Mouse (Mus musculus): Measurements from ENCODE around the gene Mfsd5.

Mfsd5 gene

DNA sequence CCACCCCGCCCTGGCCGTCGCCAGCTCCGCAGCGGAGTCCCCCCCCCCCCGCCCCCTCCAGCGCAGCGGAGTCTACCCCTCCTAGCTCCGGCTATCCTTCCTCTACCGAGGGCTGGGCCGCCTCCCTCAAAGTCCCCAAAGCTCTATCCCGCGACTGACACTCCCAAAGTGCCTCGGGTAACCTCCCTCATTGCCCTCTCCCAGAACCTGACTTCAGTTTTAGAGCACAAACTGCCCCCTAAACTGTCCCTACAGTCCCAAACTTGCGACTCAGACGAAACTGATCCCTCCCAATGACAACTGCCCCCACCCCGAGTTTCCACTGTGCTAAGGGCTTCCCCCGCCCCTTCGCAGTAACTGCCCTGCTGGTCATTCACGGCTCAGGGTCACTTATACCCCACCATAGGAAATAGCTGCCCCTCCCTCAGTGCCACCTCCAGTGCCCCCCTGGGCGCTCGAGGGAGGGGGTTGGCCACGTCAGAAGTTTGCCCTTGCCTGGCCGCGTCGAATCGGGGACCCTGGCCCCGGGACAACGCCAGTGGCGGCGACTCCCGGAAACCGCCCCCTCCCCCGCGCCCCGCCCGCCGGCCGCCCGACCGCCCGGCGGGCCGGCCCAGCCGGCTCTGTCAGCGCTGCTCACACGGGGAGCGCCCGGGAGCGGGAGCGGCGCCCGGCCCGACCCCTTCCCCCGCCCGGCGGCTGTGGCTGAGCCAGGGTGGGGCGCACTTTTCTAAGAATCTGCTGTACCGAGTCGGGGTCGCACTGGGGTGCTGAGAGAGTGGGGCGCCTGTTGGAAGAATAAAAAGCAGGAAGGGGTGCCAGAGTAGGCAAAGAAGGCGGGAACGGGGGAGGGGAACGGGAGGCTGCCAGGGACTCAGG lies 31.8 kb upstream of the Mfsd5 start:
- peak; percentile 63 for DNase-seq (ENCODE audit: low read depth, low spot score)

DNA sequence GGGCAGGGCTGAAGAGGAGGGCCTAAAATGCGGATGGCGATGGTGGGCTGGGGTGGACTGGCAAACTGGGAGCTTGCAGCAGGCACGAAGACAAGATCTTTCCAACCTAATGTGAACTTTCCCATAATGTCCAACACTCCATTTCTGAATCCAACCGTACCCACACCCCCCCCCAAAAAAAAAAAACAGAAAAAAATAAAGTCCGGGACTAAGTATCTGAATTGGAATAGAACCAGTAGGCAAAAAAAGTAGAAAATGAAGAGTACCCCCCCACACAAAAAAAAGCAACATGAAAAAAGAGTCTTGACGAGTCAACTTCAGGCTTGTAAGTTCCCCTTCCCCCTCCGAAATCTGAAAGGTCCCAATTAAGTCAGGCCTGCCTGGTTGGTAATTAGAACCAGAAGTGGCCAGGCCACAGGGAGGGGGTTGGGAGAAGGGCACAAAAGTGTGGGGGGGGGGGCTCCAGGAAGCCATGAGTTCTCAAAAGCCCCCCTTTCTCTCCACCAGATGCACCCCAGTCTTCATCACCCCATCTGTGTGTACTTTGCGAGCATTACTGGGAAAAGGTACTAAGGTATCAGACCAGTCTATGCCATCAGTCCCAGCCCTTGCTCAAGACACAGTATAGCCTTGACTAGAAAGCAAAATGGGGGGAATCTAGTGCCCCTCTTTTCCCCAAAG lies 31.0 kb upstream of the Mfsd5 start:
- DNase-seq (ENCODE audit: low read depth, low spot score) = no peak

DNA sequence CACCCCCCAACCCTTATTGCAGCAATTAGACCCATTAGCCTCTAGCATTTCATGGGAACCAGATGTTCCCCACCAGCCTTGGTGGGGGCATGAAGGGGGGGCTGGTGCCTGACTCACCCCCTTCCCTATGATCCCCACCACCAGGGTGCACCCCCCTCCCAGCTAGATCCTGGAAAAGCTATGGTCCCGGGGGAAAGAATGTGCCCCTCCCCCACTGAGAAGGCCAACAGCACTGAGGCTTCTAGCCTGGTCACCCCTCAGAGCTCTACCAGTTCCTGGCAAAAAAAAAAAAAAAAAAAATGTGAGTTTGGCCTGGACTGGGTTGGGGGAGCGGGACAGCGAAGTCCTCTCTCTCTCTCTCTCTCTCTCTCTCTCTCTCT lies 30.5 kb upstream of the Mfsd5 start:
- DNase-seq (ENCODE audit: low read depth, low spot score) = peak; percentile 27

- DNase-seq (ENCODE audit: low read depth, low spot score) = peak; percentile 58
Measured at GRCm38 (mm10) chr15:102249251-102249691, 30.0 kb upstream of the Mfsd5 start.

DNA sequence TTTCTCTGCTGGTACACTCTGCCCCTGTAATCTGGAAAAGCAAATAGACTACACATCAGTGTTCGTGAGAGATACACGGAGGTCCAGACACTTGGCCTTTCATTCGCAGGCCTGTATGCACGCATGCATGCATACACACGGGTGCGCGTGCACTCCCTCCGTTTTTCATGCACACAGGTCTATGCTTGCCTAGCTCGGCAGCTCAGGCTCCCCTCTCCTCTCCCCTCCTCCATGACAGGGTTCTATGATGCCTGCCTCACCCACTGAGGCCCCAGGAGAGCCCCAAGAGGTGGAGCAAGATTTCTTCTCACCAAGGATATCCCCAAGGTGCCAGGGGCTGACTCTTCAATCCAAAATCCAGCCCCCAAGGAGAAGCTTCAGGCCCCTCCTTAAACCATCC lies 29.3 kb upstream of the Mfsd5 start:
- peak; percentile 24 for DNase-seq (ENCODE audit: low read depth, low spot score)

DNA sequence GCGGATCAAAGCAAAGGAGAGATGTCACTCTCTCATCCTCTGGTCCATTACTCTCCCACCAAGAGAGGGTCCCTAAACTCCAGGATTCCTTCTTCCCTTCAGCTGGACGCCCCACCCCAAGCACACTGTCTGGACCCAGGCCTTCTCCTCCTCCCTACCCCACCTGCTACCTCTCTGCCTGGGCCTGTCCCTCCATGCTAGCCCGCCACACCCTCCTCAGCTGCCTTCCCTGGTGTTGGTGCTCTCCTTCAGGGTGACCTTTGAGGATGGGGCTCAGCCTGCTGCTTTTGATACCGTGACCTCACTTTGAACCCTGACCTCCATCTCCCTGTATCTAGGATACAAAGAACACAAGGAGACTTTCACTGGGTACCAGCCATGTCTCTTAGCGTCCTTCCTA lies 28.7 kb upstream of the Mfsd5 start:
- peak; percentile 76 for DNase-seq (ENCODE audit: low read depth, low spot score)

GRCm38 (mm10) chr15:102255547-102256255 lies 23.6 kb upstream of the Mfsd5 start:
- DNase-seq (ENCODE audit: low read depth, low spot score) = no peak

DNA sequence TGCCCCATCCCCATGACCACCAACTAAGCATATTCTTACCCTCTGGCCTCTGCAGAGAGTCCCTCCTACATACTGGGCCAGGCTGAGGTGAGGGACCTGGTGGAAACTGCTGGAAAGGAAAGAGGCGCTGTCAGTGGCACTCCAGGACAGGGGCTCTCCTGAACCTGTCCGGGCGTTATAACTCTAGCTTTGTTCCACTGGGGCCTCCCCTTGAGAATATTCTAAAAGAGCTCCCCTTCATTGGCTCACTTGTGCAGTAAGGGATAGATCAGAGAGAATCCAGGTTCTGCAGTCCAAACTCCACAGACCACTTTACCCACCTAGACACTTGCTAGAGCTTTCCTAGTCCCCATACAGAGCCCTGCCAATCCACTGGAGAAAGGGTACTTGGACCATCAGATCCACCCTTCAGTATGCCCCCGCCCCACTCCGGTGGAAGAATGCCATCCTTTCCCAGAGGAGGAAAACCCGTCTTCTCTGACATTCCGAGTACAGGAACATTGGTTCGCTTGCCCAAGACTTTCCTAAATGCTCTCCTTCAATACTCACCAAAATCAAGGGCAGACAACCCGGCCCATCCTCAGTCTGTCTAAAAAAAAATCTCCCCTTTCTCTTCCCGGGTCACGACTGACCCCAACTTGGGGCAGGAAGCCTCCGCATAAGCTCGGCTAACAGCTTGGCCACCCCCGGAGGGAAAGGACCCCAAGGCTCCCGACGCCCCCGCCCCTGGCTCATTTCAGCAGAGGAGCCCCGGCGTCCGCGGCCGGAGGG lies 22.6 kb upstream of the Mfsd5 start:
- no peak for DNase-seq (ENCODE audit: low read depth, low spot score)

GRCm38 (mm10) chr15:102257202-102258075 lies 21.8 kb upstream of the Mfsd5 start, which contains the start of gene Rarg:
Gene Rarg (minus strand): TSS chr15:102257517.
- DNase-seq (ENCODE audit: low read depth, low spot score) = peak; percentile 26

DNA sequence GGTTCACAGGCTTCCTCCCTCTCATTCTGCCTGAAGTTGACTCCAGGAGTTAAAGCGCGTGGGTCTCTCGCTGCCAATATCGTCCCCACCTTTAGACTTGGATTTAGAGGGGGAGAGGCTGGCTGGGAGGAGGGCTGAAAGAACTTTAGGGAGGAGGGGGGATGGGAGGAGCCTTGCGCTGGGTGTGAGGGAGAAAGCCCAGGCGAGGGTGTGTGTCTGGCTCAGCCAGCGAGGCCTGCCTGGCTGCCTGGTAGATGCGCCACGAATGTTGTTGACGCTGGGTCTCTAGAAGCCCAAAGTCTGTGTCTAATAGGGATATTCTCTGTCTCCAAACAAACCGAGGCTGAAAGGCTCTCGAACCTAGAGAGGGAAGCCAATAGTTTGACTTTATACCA lies 21.2 kb upstream of the Mfsd5 start:
- DNase-seq (ENCODE audit: low read depth, low spot score) = peak; percentile 76

DNA sequence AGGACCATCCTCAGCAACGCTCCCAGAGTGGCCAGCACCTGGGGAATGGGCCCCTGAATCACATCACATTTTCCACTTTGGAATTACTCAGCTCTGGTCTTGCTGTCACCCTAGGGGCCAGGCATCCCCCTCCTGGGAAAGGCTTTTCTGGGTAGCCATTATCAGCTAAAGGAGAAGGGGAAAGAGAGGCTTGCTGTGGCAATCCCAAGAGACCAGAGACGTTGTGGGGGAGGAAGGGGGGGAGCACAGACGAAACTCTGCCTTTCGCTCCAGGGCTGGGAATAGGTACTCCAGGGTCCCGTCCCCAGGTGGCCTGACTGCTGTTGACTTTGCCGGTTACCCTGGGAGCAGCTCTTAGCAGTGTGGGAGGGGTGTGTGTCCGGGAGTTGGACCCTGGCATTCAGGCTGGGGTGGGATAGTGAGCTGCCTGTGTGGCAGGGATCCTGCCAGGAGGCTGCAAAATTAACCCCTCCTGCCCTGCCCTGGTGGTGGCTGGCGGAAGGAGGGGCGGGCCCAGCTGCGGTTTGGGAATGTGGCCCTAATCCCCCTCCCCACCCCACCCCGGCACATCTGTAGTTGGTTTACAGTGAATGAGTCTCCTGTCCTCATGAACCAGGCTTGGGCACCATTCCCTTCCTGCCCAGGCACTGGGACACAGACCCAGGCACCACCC lies 20.5 kb upstream of the Mfsd5 start:
- no peak for DNase-seq (ENCODE audit: low read depth, low spot score)

GRCm38 (mm10) chr15:102262582-102262981 lies 16.7 kb upstream of the Mfsd5 start:
- peak; percentile 59 for DNase-seq (ENCODE audit: low read depth, low spot score)

DNA sequence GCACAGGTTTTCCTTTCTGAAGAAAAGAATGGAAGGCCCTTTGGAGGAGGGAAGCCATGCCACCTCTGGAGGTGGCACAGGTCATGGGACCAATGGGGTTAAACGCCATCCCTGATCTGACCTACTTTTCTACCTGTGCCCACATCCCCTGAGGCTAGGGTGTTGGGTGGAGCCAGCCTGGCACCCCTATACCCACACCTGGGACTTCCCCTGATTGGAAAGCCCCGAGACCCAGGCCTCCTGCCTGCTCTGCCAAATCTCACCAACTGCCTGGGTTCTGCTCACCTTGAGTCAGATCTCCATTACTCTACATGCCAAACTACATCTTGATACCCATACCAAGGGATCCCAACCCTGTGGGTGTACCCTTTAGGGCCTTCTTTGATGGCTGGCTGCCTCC lies 16.2 kb upstream of the Mfsd5 start:
- DNase-seq (ENCODE audit: low read depth, low spot score) = no peak

- DNase-seq (ENCODE audit: low read depth, low spot score) = peak; percentile 62
Measured at GRCm38 (mm10) chr15:102265548-102265947, 13.7 kb upstream of the Mfsd5 start.

GRCm38 (mm10) chr15:102270274-102270960 lies 8.8 kb upstream of the Mfsd5 start, which contains the start of gene Gm9918:
Gene Gm9918 (plus strand): TSS chr15:102270563.
- DNase-seq (ENCODE audit: low read depth, low spot score) = no peak

DNA sequence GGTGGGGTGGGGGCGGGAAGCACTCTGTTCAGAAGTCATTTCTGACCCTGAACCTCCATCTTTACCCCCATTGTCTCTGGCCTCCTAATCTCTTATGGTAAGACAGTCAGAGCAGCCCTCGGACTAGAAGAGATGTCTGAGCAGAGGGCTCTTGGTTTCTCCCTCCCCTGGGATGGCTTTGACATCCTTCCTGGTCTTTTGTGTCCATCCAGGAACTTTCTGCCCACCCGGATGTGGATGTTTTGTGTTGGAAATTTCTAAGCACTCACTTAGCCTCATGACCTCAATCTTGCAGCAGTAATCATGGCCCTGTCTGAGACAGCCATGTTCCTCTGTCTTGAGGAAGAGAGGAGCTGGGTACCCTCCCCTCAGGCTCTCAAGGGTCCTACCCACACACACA lies 7.8 kb upstream of the Mfsd5 start:
- DNase-seq (ENCODE audit: low read depth, low spot score) = peak; percentile 66

DNA sequence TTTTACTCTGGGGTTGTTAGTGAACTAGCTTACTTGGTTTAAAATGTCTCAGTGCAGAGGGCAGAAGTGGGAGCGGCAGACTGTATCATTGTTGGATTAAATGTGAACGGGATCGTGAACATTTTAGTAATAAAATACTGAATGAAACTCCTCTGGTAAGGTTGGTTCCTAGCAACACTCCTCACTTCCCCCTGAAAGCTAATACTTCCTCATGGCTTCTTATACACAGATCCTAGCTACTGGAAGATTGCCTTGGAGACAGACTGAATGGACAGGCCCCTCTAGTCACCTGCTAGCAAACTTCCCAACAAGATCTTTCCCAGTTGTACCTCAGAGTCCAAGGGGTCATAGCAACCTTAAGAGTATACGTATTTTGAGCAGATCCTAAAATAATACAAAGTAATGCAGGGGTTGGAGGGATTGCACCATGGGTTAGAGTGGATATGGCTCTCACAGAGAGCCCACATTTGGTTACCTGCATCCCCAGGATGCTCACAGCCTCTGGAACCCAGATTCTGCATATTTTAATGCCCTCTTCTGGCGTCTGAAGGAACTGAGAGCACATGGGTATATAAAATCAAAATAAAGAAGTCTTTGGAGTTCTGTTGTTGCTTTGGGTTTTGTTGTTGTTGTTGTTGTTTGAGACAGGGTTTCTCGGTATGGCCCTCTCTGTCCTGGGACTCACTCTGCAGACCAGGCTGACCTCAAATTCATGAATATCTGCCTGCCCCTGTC lies 5.1 kb upstream of the Mfsd5 start:
- DNase-seq (ENCODE audit: low read depth, low spot score) = peak; percentile 51

- DNase-seq (ENCODE audit: low read depth, low spot score) = no peak
Measured at GRCm38 (mm10) chr15:102278726-102279091, 545 bp upstream of the Mfsd5 start.

Measured in ZHBTc4 (cell line).